Mouse (Mus musculus) layer of hippocampus, adult 9-11 months (tissue): ENCODE data around the gene Serinc1.
A peak's percentile ranks its signal among the peaks of the same experiment; 100 is the strongest.
"Not testable (repeated sequence)": the region's sequence is repeated elsewhere in the genome, so short reads cannot be mapped to it uniquely, and the experiment has no call there.

Source experiments
- DNase-seq: peaks from one replicate; pipeline ENCODE4 v3.0.0; 2022

Gene Serinc1

DNA sequence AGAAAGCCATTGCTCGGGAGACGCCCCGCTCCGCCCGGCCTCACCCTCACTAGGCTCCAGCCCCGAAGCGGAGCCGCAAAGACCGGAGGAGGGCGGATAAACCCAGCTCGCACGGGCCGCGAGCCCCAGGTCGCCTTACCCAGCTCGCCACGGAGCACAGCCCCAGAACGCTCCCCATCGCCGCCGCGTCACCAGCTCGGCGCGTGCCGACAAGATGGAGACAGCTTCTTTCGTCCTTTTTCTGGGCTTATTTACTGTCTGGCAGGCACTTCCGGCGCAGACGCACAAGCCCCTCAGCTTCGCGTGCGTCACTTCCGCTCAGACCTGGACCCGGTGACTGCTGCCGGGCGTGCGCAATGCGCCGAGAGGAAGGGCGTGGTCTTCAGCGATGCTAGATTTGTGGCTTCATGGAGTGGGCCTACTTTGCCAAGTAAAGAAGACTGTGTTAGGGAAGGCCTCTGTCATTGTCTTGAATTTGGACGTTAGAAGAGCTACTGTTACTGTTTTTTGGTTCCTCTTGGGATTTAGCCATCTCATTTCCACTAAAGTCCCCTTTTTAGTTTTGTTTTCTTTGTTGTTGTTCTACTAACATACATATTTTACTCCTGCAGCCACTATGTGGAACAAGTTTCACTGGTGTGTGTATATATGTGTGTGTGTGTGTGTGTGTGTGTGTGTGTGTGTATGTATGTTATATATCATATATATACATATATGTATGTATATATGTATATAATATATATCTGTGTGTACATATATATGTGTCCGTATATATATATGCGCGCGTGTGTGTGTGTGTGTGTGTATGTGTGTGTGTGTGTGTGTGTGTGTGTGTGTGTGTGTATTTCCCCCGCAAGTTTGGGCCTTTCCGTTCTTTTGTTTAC is at the start of gene Serinc1:
TSS of gene Serinc1 (minus strand) at position 313 of the 884 bp plus-strand sequence.
- peak; percentile 97 for DNase-seq

- no peak for DNase-seq
Measured at GRCm38 (mm10) chr10:57576721-57577120, 44.4 kb upstream of the Serinc1 start.

- DNase-seq = no peak
Measured at GRCm38 (mm10) chr10:57572130-57572529, 39.8 kb upstream of the Serinc1 start.

DNA sequence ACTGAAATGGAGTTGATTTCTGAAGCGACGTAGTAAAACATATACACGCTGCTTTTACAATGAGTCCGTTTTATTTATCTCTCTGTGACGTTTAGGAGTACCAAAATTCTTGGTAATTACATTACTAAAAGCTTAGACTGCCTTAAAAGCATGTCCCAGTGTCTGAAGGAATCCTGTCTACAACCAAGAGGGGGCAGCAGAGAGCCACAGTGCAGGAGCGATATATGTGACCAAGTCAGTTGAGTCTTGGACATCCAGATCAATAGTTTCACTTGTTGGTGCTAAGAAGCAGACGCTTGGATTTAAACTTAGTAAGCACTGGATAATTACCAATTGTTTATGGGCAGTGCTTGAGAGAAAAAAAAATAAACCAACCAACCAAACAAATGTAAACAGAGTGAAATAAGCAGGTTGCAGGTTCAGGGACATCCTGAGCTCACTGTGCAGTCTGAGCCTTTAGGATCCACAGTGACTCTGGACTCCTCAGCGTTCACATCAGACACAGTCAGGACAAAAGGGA is 38.9 kb upstream of the Serinc1 start:
- DNase-seq = peak; percentile 13

- DNase-seq = no peak
Measured at GRCm38 (mm10) chr10:57569023-57569931, 36.9 kb upstream of the Serinc1 start.

DNA sequence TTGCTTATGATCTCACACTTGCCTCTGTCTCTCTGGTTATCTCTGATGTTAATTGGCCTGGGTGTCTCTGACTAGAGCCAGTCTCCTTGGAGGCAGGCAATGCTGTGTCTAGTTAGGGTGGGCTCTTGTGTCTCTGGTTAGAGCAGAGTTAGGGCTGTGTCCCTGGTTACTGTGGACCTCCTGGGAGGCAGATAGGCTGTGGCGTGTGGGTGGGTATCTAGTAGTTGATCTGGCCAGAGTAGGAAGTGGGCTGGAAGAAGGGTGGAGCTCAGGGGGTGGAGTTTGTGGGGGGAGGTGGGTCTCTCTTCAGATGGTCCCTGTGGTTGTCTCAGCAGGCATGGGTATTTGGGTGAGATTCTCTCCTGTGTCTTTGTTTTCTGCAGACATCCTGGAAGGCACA is 33.9 kb upstream of the Serinc1 start:
- DNase-seq = no peak

DNA sequence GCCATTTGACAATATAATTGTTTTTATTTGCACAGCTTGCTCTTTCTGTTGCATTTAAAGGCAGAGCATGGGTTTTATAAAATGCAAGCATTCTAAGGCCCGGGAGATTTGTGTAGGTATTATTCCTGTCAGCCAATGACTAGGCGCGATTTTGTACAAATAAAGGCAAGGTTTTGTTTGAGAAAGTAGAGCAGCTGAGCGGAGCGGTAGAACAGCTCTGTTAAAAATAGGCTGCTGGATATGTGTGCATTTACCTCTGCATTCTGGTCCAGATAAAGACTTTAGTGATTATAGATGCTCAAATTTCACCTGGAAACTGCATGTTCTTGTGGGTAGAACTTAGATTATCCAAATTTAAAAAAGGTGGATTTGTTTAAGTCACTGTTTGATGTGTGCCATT is 25.3 kb upstream of the Serinc1 start:
- DNase-seq = no peak

GRCm38 (mm10) chr10:57553719-57554118 is 21.4 kb upstream of the Serinc1 start:
- DNase-seq = no peak

DNA sequence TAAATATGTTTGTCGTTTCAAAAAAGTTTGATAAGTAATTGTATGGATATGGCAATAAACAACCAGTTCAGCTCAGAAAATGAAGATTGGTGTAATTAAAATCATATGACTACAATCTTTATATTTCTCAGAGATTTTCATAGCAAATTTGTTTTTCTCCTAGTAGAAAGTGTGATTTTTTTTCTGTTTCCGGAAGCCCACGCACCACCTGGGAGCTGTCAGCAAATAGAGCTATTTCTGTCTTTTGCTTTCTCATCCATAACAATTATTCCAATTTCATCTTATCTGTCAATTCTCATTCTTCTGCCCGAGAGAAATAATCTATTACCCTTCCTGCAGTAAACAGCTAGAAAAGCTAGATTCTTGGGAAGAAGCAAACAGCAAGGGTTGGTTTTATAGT is 17.3 kb upstream of the Serinc1 start:
- DNase-seq = peak; percentile 54

- DNase-seq = not testable (repeated sequence)
Measured at GRCm38 (mm10) chr10:57543890-57544289, 11.6 kb upstream of the Serinc1 start.

GRCm38 (mm10) chr10:57531616-57532217 is 613 bp downstream of the Serinc1 start:
- no peak for DNase-seq

DNA sequence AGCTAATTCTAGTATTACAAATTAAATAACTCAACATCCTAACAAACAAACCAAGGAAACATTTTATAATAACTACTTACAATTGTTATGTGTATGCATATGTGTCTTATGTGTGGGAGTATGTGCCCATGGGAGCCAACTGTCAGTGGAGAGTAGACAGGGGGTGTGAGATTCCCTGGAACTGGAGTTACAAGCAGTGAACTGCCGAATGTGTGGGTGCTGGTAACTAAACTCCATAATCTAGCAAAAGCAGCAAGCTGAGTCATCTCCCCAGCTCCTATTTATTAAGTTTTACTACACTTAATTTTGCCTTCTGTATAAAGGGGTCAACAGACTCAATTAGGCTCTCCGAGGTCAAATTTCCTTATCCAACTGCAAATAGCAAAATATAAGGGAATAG is 1.3 kb downstream of the Serinc1 start:
- peak; percentile 63 for DNase-seq

DNA sequence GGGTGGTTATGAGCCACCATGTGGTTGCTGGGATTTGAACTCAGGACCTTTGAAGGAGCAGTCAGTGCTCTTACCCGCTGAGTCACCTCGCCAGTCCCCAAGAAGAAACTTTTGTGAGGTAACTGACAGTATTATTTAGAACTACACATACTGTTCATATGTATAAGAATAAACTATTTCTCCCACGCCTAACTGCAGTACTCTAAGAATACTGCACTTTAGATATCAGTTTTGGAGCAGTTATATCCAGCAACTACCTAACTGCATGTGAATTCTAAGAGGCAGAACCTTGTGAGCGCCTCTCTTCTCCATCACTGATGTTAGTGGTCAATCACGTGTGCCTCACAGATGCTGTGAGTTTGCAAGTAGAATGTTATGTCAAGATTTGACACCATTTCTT is 5.9 kb downstream of the Serinc1 start:
- no peak for DNase-seq

DNA sequence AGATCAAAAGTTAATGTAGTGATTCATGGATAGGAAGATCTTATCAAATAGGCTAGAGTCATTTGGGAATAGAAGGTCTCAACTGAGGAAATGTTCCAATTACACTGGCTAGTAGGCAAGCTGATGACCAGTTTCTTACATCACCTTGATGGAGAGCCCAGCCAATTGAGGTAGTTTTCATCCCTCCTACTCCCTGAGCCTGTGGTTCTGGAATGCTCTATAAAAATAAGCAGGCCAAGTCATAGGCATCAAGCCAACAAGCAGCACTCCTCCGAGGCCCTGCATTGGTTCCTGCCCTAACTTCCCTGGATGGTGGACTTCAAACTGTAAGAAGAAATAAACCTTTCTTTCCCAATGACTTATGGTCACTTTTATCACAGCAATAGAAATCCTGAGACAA is 17.1 kb downstream of the Serinc1 start:
- DNase-seq = no peak

DNA sequence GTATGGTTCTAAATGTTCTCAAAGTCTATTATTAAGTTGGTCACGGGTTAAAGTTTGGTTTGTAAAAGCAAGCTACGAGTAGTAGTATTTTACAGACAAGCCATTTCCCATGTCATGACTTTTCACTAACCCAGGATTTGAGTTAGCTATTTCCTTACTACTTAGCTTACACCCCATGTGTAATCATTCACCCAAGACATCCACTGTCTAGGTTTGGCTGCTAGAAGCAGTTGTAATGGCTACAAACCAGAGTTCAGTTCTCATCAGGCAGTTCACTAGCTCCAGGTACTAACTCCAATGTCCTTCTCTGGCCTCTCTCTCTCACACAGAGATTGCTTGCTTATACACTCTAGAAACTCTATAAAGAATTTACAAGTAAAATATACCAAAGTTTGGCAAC is 17.7 kb downstream of the Serinc1 start:
- DNase-seq = no peak

DNA sequence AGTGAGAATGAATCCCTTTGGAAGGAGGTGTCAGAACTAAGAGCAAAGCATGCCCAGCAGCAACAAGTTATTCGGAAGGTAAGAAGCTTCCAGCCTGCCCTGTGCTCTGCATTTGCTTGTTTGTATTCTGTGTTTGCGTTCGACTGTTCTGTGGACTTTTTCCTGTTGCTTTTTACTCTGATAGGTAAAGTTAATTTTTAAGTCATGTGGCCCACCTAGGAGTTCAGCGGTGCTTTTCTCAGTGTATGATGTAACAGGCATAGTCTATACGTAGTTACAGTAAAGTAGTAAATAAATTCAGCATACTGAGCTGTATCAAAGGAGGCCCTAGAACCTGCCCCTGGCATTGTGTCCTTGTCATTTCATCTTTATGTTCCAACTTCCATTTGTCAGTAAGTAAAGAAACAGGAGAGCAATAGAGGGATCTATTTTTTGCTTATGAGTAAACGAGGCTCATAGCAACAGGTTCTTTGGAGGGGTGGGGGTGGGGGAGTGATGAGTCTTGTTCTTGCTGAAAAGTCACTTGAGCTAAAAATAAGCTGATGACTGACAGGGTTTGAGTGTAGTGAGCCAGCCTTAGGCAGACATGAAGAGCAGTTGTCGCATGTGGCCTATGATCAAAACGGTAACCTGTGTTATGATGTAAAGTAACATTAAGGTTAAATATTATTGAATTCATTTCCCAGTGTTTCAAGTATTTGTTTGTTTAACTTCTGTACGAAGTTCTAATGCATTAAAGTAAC is 32.7 kb downstream of the Serinc1 start:
- no peak for DNase-seq

- DNase-seq = no peak
Measured at GRCm38 (mm10) chr10:57492050-57492449, 40.3 kb downstream of the Serinc1 start.

GRCm38 (mm10) chr10:57488591-57488990 is 43.7 kb downstream of the Serinc1 start:
- no peak for DNase-seq

- no peak for DNase-seq
Measured at GRCm38 (mm10) chr10:57487201-57487600, 45.1 kb downstream of the Serinc1 start.

DNA sequence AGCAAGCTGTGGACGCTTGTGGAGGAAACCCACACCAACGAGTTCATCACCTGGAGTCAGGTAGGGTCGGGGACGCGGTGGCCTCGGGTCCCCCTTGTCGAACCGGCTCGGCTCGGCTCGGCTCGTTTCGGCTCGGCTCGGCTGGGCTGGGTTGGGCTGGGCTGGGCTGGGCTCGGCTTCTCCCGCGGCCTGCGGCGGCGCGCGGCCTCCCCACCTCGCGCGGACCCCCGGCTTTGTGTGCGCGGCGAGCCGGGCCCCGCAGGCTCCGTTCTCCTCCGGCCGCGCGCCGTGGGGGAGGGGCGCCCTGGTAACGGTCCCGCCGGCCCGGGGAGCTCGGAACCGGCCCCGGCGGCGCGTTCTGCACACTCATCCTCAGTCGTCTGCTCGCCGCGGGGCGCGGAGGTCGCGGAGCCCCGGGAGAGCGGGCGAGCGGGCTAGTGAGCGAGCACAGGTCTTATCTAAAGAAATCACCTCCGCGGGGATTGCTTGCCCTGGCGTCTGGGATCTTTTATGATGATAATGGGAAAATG is 45.7 kb downstream of the Serinc1 start:
- DNase-seq = no peak

DNA sequence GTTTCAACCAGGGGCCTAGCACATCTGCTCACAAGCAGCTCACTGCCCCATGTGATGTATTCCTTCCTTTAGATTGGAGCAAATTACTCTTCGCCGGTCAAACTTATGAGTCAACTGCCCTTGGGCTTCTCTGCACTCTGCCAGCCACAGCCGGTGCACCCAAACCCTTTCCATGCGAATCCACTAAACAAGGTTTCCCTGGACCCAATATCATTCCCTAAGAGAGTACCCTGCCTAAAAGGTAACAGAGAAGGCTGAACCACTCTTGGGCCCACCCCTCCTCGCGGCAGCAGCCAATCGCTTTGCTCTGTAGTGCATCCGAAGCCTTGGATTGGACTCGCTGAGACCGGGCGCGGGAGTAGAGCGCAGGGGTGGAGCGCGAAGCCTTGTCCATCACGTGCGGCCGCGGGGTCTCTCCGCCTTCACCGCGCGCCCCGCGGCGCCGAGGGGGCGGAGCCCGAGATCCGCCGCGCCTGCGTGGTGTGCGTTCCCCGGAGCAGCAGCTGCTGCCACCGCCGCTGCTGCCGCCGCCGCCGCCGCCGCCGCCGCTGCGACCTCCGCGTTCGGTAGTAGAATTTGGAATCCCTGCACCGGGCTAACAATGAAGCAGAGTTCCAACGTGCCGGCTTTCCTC is 46.3 kb downstream of the Serinc1 start, which contains the start of gene Hsf2:
TSS of gene Hsf2 (plus strand) at position 478 of the 634 bp plus-strand sequence.
- peak; percentile 97 for DNase-seq
